Mouse (Mus musculus): ENCODE results near the gene Ifnl2. TPM values are rescaled to one million over a fixed set of nuclear protein-coding genes. Genes with fewer than 3 reads are reported as not detected.

Ifnl2 gene
- total RNA-seq (2023) = not detected

GRCm38 (mm10) chr7:28510405-28510974 is at the start of gene Ifnl2:
Gene Ifnl2, minus strand, starts transcription at chr7:28510455.

GRCm38 (mm10) chr7:28547154-28547553 is 36.9 kb upstream of the Ifnl2 start, which contains the start of gene Nccrp1:
Gene Nccrp1, minus strand, starts transcription at chr7:28547254.

GRCm38 (mm10) chr7:28540526-28540925 is 30.3 kb upstream of the Ifnl2 start, which contains the start of gene Sycn:
Gene Sycn, plus strand, starts transcription at chr7:28540885.

GRCm38 (mm10) chr7:28522536-28522935 is 12.3 kb upstream of the Ifnl2 start, which contains the start of gene Ifnl3:
Gene Ifnl3, plus strand, starts transcription at chr7:28522836.

Other genes with a start within 250 kb of the Ifnl2 start
- 1 to 10 TPM; 2.0 to 2.1 TPM for gene Eid2, start 242.6 kb downstream of the Ifnl2 start, total RNA-seq (2023)
- gene Eid2b, start 232.7 kb downstream of the Ifnl2 start, total RNA-seq (2023) = 1 to 10 TPM; 5.0 to 5.8 TPM
- gene Selenov, start 219.3 kb downstream of the Ifnl2 start, total RNA-seq (2023) = not detected
- gene Dll3, start 208.2 kb downstream of the Ifnl2 start, total RNA-seq (2023) = not detected
- gene Timm50, start 198.4 kb downstream of the Ifnl2 start, total RNA-seq (2023) = 10 to 100 TPM; 39.8 to 42.4 TPM
- gene Supt5, start 171.7 kb downstream of the Ifnl2 start, total RNA-seq (2023) = 100 to 1,000 TPM; 154 to 178 TPM
- gene Rps16, start 159.8 kb downstream of the Ifnl2 start, total RNA-seq (2023) = 1,000 to 10,000 TPM; 3,040 to 3,128 TPM
- gene Plekhg2, start 137.9 kb downstream of the Ifnl2 start, total RNA-seq (2023) = 100 to 1,000 TPM; 148 to 160 TPM
- 100 to 1,000 TPM; 693 to 924 TPM for gene Zfp36, start 130.2 kb downstream of the Ifnl2 start, total RNA-seq (2023)
- gene Med29, start 117.7 kb downstream of the Ifnl2 start, total RNA-seq (2023) = 10 to 100 TPM; 18.5 to 21.6 TPM
- 100 to 1,000 TPM; 138 to 180 TPM for gene Paf1, start 117.5 kb downstream of the Ifnl2 start, total RNA-seq (2023)
- 100 to 1,000 TPM; 259 to 266 TPM for gene Gmfg, start 73.0 kb downstream of the Ifnl2 start, total RNA-seq (2023)
- 1 to 10 TPM; 2.0 to 2.5 TPM for gene Lrfn1, start 58.5 kb downstream of the Ifnl2 start, total RNA-seq (2023)
- not detected for gene Ifnl3, start 12.4 kb upstream of the Ifnl2 start, total RNA-seq (2023)
- not detected for gene Sycn, start 30.4 kb upstream of the Ifnl2 start, total RNA-seq (2023)
- gene Nccrp1, start 36.8 kb upstream of the Ifnl2 start, total RNA-seq (2023) = not detected
- 10 to 100 TPM; 47.2 to 57.8 TPM for gene Samd4b, start 87.7 kb upstream of the Ifnl2 start, total RNA-seq (2023)
- gene Pak4, start 87.7 kb upstream of the Ifnl2 start, total RNA-seq (2023) = 10 to 100 TPM; 14.4 to 15.6 TPM
- gene Acp7, start 120.9 kb upstream of the Ifnl2 start, total RNA-seq (2023) = not detected
- gene Fbxo27, start 182.4 kb upstream of the Ifnl2 start, total RNA-seq (2023) = not detected
- gene Fbxo17, start 206.3 kb upstream of the Ifnl2 start, total RNA-seq (2023) = 1 to 10 TPM; 1.5 to 2.5 TPM
- 10 to 100 TPM; 19.5 to 24.8 TPM for gene Mrps12, start 231.4 kb upstream of the Ifnl2 start, total RNA-seq (2023)
- gene Sars2, start 231.5 kb upstream of the Ifnl2 start, total RNA-seq (2023) = 10 to 100 TPM; 17.5 to 19.0 TPM
- not detected for gene Ccer2, start 245.7 kb upstream of the Ifnl2 start, total RNA-seq (2023)

Measured in B cell, adult 67 days (primary cell).